Mouse (Mus musculus): ENCODE measurements around the gene Robo3. TPM values are rescaled to one million over a fixed set of nuclear protein-coding genes. Genes with fewer than 3 reads are reported as not detected.

Robo3 gene
- polyA plus RNA-seq, 1 experiment from 2014 or later = 65.0 TPM

- Histone ChIP-seq H3K27me3 (no peaks in the 10 kb centered on the region), H3K4me3 (no peak overlapping the region), H3K4me2 (replicated peaks) (no peak overlapping the region), H3K27ac (replicated peaks) (no peak overlapping the region), H3K4me1 (no peaks in the 10 kb centered on the region), H3K9ac (replicated peaks) (no peak overlapping the region), H3K36me3 (no peaks in the 10 kb centered on the region), H3K9me3 (no peaks in the 10 kb centered on the region)
- no peak for ATAC-seq (ENCODE audit: low FRiP score, low read depth)
- WGBS = 82% methylated on average over 8 of the region's 8 CpGs
These were observed 39.4 kb downstream of the Robo3 start for GRCm38 (mm10) chr9:37393482-37394131.

GRCm38 (mm10) chr9:37392071-37392470 lies 41.0 kb downstream of the Robo3 start:
- Histone ChIP-seq H3K36me3 (no peaks in the 10 kb centered on the region), H3K27ac (replicated peaks) (no peak overlapping the region), H3K4me2 (replicated peaks) (no peak overlapping the region), H3K4me1 (no peaks in the 10 kb centered on the region), H3K27me3 (no peaks in the 10 kb centered on the region), H3K9me3 (no peaks in the 10 kb centered on the region), H3K9ac (replicated peaks) (no peak overlapping the region), H3K4me3 (no peak overlapping the region)
- no peak for ATAC-seq (ENCODE audit: low FRiP score, low read depth)
- WGBS = 41% methylated on average over 2 of the region's 2 CpGs

GRCm38 (mm10) chr9:37390891-37391290 lies 42.2 kb downstream of the Robo3 start:
- no peaks in the 10 kb centered on the region for H3K9me3 ChIP-seq
- 58% methylated on average over 2 of the region's 2 CpGs for WGBS
- H3K4me2 ChIP-seq (replicated peaks) = no peak overlapping the region
- H3K27ac ChIP-seq (replicated peaks) = no peak overlapping the region
- H3K9ac ChIP-seq (replicated peaks) = no peak overlapping the region
- H3K36me3 ChIP-seq = no peaks in the 10 kb centered on the region
- no peak for ATAC-seq (ENCODE audit: low FRiP score, low read depth)
- H3K27me3 ChIP-seq = peaks cover 3% of the 10 kb centered on the region
- no peaks in the 10 kb centered on the region for H3K4me1 ChIP-seq
- H3K4me3 ChIP-seq = no peak overlapping the region

GRCm38 (mm10) chr9:37384284-37385182 lies 48.5 kb downstream of the Robo3 start:
- H3K9me3 ChIP-seq = no peaks in the 10 kb centered on the region
- H3K4me2 ChIP-seq (replicated peaks) = peak overlapping the region; percentile 79
- H3K4me1 ChIP-seq = peaks cover 6% of the 10 kb centered on the region; the same call in 1 of the 2 replicates
- H3K27me3 ChIP-seq = peaks cover 34% of the 10 kb centered on the region
- H3K9ac ChIP-seq (replicated peaks) = peak overlapping the region; percentile 66
- H3K4me3 ChIP-seq = peak overlapping the region; percentile 52
- no peaks in the 10 kb centered on the region for H3K36me3 ChIP-seq
- 11% methylated on average over 52 of the region's 54 CpGs for WGBS
- no peak overlapping the region; the same call in 1 of the 2 replicates for H3K27ac ChIP-seq (replicated peaks)
- peak; percentile 87 for ATAC-seq (ENCODE audit: low FRiP score, low read depth)

- WGBS = 96% methylated on average over 6 of the region's 6 CpGs
- H3K4me1 ChIP-seq = peaks cover 6% of the 10 kb centered on the region; the same call in 1 of the 2 replicates
- H3K27ac ChIP-seq (replicated peaks) = no peak overlapping the region
- H3K4me2 ChIP-seq (replicated peaks) = no peak overlapping the region
- ATAC-seq (ENCODE audit: low FRiP score, low read depth) = no peak
- H3K9me3 ChIP-seq = no peaks in the 10 kb centered on the region
- H3K27me3 ChIP-seq = peaks cover 34% of the 10 kb centered on the region
- H3K9ac ChIP-seq (replicated peaks) = no peak overlapping the region
- no peaks in the 10 kb centered on the region for H3K36me3 ChIP-seq
- H3K4me3 ChIP-seq = no peak overlapping the region
These were observed 49.9 kb downstream of the Robo3 start for GRCm38 (mm10) chr9:37383161-37383560.

GRCm38 (mm10) chr9:37375718-37376117 lies 57.3 kb downstream of the Robo3 start:
- no peak overlapping the region for H3K27ac ChIP-seq (replicated peaks)

GRCm38 (mm10) chr9:37371232-37371801 lies 61.7 kb downstream of the Robo3 start:
- Histone ChIP-seq H3K27ac (replicated peaks) (no peak overlapping the region), H3K4me3 (no peak overlapping the region), H3K27me3 (no peaks in the 10 kb centered on the region), H3K4me1 (no peaks in the 10 kb centered on the region), H3K36me3 (no peaks in the 10 kb centered on the region), H3K9me3 (no peaks in the 10 kb centered on the region), H3K4me2 (replicated peaks) (no peak overlapping the region), H3K9ac (replicated peaks) (no peak overlapping the region)
- WGBS = 89% methylated on average over 7 of the region's 7 CpGs
- ATAC-seq (ENCODE audit: low FRiP score, low read depth) = no peak

More at GRCm38 (mm10) chr9:37375718-37376117, 57.3 kb downstream of the Robo3 start:
- Histone ChIP-seq H3K4me2 (replicated peaks) (no peak overlapping the region), H3K4me1 (no peaks in the 10 kb centered on the region), H3K9me3 (no peaks in the 10 kb centered on the region), H3K9ac (replicated peaks) (no peak overlapping the region), H3K36me3 (no peaks in the 10 kb centered on the region), H3K4me3 (no peak overlapping the region), H3K27me3 (no peaks in the 10 kb centered on the region)
- no peak for ATAC-seq (ENCODE audit: low FRiP score, low read depth)
- 88% methylated on average over 5 of the region's 5 CpGs for WGBS

- no peaks in the 10 kb centered on the region for H3K27me3 ChIP-seq
- no peaks in the 10 kb centered on the region for H3K4me1 ChIP-seq
- no peak overlapping the region for H3K4me2 ChIP-seq (replicated peaks)
- no peak overlapping the region for H3K9ac ChIP-seq (replicated peaks)
- H3K4me3 ChIP-seq = no peak overlapping the region
- H3K9me3 ChIP-seq = no peaks in the 10 kb centered on the region
- no peak overlapping the region for H3K27ac ChIP-seq (replicated peaks)
- WGBS = 82% methylated on average over 8 of the region's 8 CpGs
- no peaks in the 10 kb centered on the region for H3K36me3 ChIP-seq
- no peak for ATAC-seq (ENCODE audit: low FRiP score, low read depth)
These were observed 64.2 kb downstream of the Robo3 start for GRCm38 (mm10) chr9:37368860-37369259.

- Histone ChIP-seq H3K9ac (replicated peaks) (no peak overlapping the region), H3K4me3 (no peak overlapping the region), H3K36me3 (no peaks in the 10 kb centered on the region), H3K27me3 (no peaks in the 10 kb centered on the region), H3K27ac (replicated peaks) (no peak overlapping the region), H3K9me3 (no peaks in the 10 kb centered on the region), H3K4me2 (replicated peaks) (no peak overlapping the region), H3K4me1 (no peaks in the 10 kb centered on the region)
- ATAC-seq (ENCODE audit: low FRiP score, low read depth) = no peak
- WGBS = 83% methylated on average over 11 of the region's 11 CpGs
These were observed 64.8 kb downstream of the Robo3 start for GRCm38 (mm10) chr9:37368081-37368830.

GRCm38 (mm10) chr9:37367301-37368080 lies 65.6 kb downstream of the Robo3 start, which contains the start of gene Hepacam:
Hepacam (plus strand) TSS chr9:37367351.
- Histone ChIP-seq H3K4me2 (replicated peaks) (no peak within 1 kb of the TSS), H3K4me1 (no peaks in the 10 kb centered on the region), H3K27me3 (no peaks in the 10 kb centered on the region), H3K27ac (replicated peaks) (no peak within 1 kb of the TSS), H3K36me3 (no peaks in the 10 kb centered on the region), H3K4me3 (no peak within 1 kb of the TSS), H3K9me3 (no peaks in the 10 kb centered on the region), H3K9ac (replicated peaks) (no peak within 1 kb of the TSS)
- 83% methylated on average over 17 of the region's 17 CpGs for WGBS
- ATAC-seq (ENCODE audit: low FRiP score, low read depth) = no peak

GRCm38 (mm10) chr9:37365706-37366105 lies 67.3 kb downstream of the Robo3 start:
- no peak overlapping the region for H3K9ac ChIP-seq (replicated peaks)
- no peaks in the 10 kb centered on the region for H3K9me3 ChIP-seq
- peaks cover 2% of the 10 kb centered on the region for H3K4me1 ChIP-seq
- H3K4me2 ChIP-seq (replicated peaks) = no peak overlapping the region
- whole genome bisulfite sequencing = 77% methylated on average over 5 of the region's 5 CpGs
- H3K36me3 ChIP-seq = no peaks in the 10 kb centered on the region
- no peaks in the 10 kb centered on the region for H3K27me3 ChIP-seq
- no peak overlapping the region for H3K4me3 ChIP-seq
- H3K27ac ChIP-seq (replicated peaks) = no peak overlapping the region
- no peak for ATAC-seq (ENCODE audit: low FRiP score, low read depth)

Measured in midbrain, embryonic 12.5 days (tissue).